Mouse (Mus musculus) E14TG2a.4 (cell line): ENCODE measurements around the gene Immp2l.

Experiments used
- CTCF ChIP-seq: conservative IDR thresholded peaks from 2 replicates; pipeline ENCODE4 v1.5.1; 2014; ENCODE audit warnings: low read length
- NANOG ChIP-seq: IDR thresholded peaks from 2 replicates; pipeline ENCODE4 v1.6.1; 2014; ENCODE audit warnings: borderline replicate concordance, low read length, mixed read lengths
- POU5F1 ChIP-seq: IDR thresholded peaks from 2 replicates; pipeline ENCODE4 v1.6.1; 2014; ENCODE audit warnings: low read length, borderline replicate concordance

DNA sequence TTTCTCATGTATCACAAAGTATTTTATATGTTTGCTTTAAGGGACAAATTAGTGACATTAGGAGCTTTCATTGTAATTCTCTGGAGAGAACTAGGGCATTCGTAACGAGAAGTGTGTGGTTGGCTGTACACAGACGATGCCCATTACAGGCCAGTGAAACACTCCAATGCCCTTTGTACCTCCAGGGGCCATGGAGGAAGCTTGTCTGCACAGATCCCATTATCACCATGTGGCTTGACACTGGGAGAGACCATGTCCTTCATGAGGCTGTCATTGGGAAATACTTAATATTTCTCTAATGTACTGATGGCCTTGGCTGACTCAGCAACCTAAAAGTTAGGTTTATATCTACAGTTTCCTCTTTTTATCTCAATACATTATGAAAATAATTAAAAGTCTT, 111.0 kb downstream of the Immp2l start:
- no peak for TF ChIP-seq CTCF
- TF ChIP-seq POU5F1: no peak
- no peak for TF ChIP-seq NANOG
